Mouse (Mus musculus): Measurements from ENCODE around the gene Rpl23. TPM values are rescaled to one million over a fixed set of nuclear protein-coding genes. Genes with fewer than 3 reads are reported as not detected.

Rpl23 gene
- polyA plus RNA-seq, 1 experiment, result 96.9 TPM

GRCm38 (mm10) chr11:97807626-97808025, 25.4 kb upstream of the Rpl23 start:
- 55% methylated on average over 6 of the region's 6 CpGs for WGBS
- Histone ChIP-seq H3K27me3 (ENCODE audit: control insufficient read depth, insufficient read depth, low read length) (no peaks in the 10 kb centered on the region), H3K4me3 (ENCODE audit: extremely low read depth, insufficient read depth, insufficient read length) (no peak overlapping the region), H3K36me3 (ENCODE audit: control insufficient read depth, insufficient read depth, low read length) (peaks cover 10% of the 10 kb centered on the region), H3K4me1 (ENCODE audit: control insufficient read depth, insufficient read depth, insufficient read length) (peaks cover 34% of the 10 kb centered on the region; the same call in 1 of the 2 replicates), H3K27ac (ENCODE audit: insufficient read depth, low read length) (peak overlapping the region; percentile 49)
- TF ChIP-seq POLR2A (IDR thresholded peaks at IDR 0.05; ENCODE audit: low read depth, low read length) (no peak), CTCF (IDR thresholded peaks at IDR 0.05; ENCODE audit: extremely low read depth, insufficient read depth, insufficient read length, insufficient replicate concordance) (no peak)
- no peak for DNase-seq (ENCODE audit: low read depth in 1 of 2, low spot score in 2 of 2)

- Histone ChIP-seq H3K4me1 (ENCODE audit: control insufficient read depth, insufficient read depth, insufficient read length) (peaks cover 36% of the 10 kb centered on the region; the same call in 1 of the 2 replicates), H3K4me3 (ENCODE audit: extremely low read depth, insufficient read depth, insufficient read length) (no peak overlapping the region), H3K27me3 (ENCODE audit: control insufficient read depth, insufficient read depth, low read length) (no peaks in the 10 kb centered on the region), H3K36me3 (ENCODE audit: control insufficient read depth, insufficient read depth, low read length) (peaks cover 10% of the 10 kb centered on the region), H3K27ac (ENCODE audit: insufficient read depth, low read length) (no peak overlapping the region)
- TF ChIP-seq CTCF (IDR thresholded peaks at IDR 0.05; ENCODE audit: extremely low read depth, insufficient read depth, insufficient read length, insufficient replicate concordance) (no peak), POLR2A (IDR thresholded peaks at IDR 0.05; ENCODE audit: low read depth, low read length) (no peak)
- no peak for DNase-seq (ENCODE audit: low read depth in 1 of 2, low spot score in 2 of 2)
- 89% methylated on average over 7 of the region's 7 CpGs for WGBS
Measured at GRCm38 (mm10) chr11:97806613-97806964, 24.4 kb upstream of the Rpl23 start.

GRCm38 (mm10) chr11:97805662-97806612, 23.7 kb upstream of the Rpl23 start:
- H3K27ac ChIP-seq (ENCODE audit: insufficient read depth, low read length), result no peak overlapping the region

GRCm38 (mm10) chr11:97804841-97805661, 22.8 kb upstream of the Rpl23 start:
- Histone ChIP-seq H3K27me3 (ENCODE audit: control insufficient read depth, insufficient read depth, low read length) (no peaks in the 10 kb centered on the region), H3K4me3 (ENCODE audit: extremely low read depth, insufficient read depth, insufficient read length) (no peak overlapping the region), H3K36me3 (ENCODE audit: control insufficient read depth, insufficient read depth, low read length) (peaks cover 9% of the 10 kb centered on the region), H3K4me1 (ENCODE audit: control insufficient read depth, insufficient read depth, insufficient read length) (peaks cover 34% of the 10 kb centered on the region; the same call in 1 of the 2 replicates), H3K27ac (ENCODE audit: insufficient read depth, low read length) (no peak overlapping the region)
- WGBS, result 61% methylated on average over 9 of the region's 9 CpGs
- no peak for DNase-seq (ENCODE audit: low read depth in 1 of 2, low spot score in 2 of 2)
- no peak for TF ChIP-seq CTCF (IDR thresholded peaks at IDR 0.05; ENCODE audit: extremely low read depth, insufficient read depth, insufficient read length, insufficient replicate concordance)
- no peak for TF ChIP-seq POLR2A (IDR thresholded peaks at IDR 0.05; ENCODE audit: low read depth, low read length)

More at GRCm38 (mm10) chr11:97805662-97806612, 23.7 kb upstream of the Rpl23 start:
- Histone ChIP-seq H3K4me3 (ENCODE audit: extremely low read depth, insufficient read depth, insufficient read length) (no peak overlapping the region), H3K27me3 (ENCODE audit: control insufficient read depth, insufficient read depth, low read length) (no peaks in the 10 kb centered on the region), H3K36me3 (ENCODE audit: control insufficient read depth, insufficient read depth, low read length) (peaks cover 9% of the 10 kb centered on the region), H3K4me1 (ENCODE audit: control insufficient read depth, insufficient read depth, insufficient read length) (peaks cover 37% of the 10 kb centered on the region; the same call in 1 of the 2 replicates)
- WGBS, result 77% methylated on average over 15 of the region's 15 CpGs
- no peak for TF ChIP-seq CTCF (IDR thresholded peaks at IDR 0.05; ENCODE audit: extremely low read depth, insufficient read depth, insufficient read length, insufficient replicate concordance)
- TF ChIP-seq POLR2A (IDR thresholded peaks at IDR 0.05; ENCODE audit: low read depth, low read length), result no peak
- DNase-seq (ENCODE audit: low read depth in 1 of 2, low spot score in 2 of 2), result no peak

- TF ChIP-seq POLR2A (IDR thresholded peaks at IDR 0.05; ENCODE audit: low read depth, low read length), result no peak
- no peak for TF ChIP-seq CTCF (IDR thresholded peaks at IDR 0.05; ENCODE audit: extremely low read depth, insufficient read depth, insufficient read length, insufficient replicate concordance)
- Histone ChIP-seq H3K36me3 (ENCODE audit: control insufficient read depth, insufficient read depth, low read length) (peaks cover 5% of the 10 kb centered on the region), H3K4me1 (ENCODE audit: control insufficient read depth, insufficient read depth, insufficient read length) (peaks cover 28% of the 10 kb centered on the region; the same call in 1 of the 2 replicates), H3K27me3 (ENCODE audit: control insufficient read depth, insufficient read depth, low read length) (no peaks in the 10 kb centered on the region), H3K27ac (ENCODE audit: insufficient read depth, low read length) (no peak overlapping the region), H3K4me3 (ENCODE audit: extremely low read depth, insufficient read depth, insufficient read length) (no peak overlapping the region)
- DNase-seq (ENCODE audit: low read depth in 1 of 2, low spot score in 2 of 2), result no peak
- 77% methylated on average over 5 of the region's 5 CpGs for WGBS
Measured at GRCm38 (mm10) chr11:97803847-97804246, 21.6 kb upstream of the Rpl23 start.

- Histone ChIP-seq H3K27ac (ENCODE audit: insufficient read depth, low read length) (no peak overlapping the region), H3K4me1 (ENCODE audit: control insufficient read depth, insufficient read depth, insufficient read length) (peaks cover 22% of the 10 kb centered on the region; the same call in 1 of the 2 replicates), H3K4me3 (ENCODE audit: extremely low read depth, insufficient read depth, insufficient read length) (no peak overlapping the region), H3K27me3 (ENCODE audit: control insufficient read depth, insufficient read depth, low read length) (no peaks in the 10 kb centered on the region), H3K36me3 (ENCODE audit: control insufficient read depth, insufficient read depth, low read length) (no peaks in the 10 kb centered on the region)
- WGBS, result 74% methylated on average over 6 of the region's 6 CpGs
- TF ChIP-seq CTCF (IDR thresholded peaks at IDR 0.05; ENCODE audit: extremely low read depth, insufficient read depth, insufficient read length, insufficient replicate concordance) (no peak), POLR2A (IDR thresholded peaks at IDR 0.05; ENCODE audit: low read depth, low read length) (no peak)
- DNase-seq (ENCODE audit: low read depth in 1 of 2, low spot score in 2 of 2), result no peak
Measured at GRCm38 (mm10) chr11:97802495-97802894, 20.3 kb upstream of the Rpl23 start.

Measured in spleen, adult 2 months (tissue).